Mouse (Mus musculus): Measurements from ENCODE around the gene Eif4a1.

DNA sequence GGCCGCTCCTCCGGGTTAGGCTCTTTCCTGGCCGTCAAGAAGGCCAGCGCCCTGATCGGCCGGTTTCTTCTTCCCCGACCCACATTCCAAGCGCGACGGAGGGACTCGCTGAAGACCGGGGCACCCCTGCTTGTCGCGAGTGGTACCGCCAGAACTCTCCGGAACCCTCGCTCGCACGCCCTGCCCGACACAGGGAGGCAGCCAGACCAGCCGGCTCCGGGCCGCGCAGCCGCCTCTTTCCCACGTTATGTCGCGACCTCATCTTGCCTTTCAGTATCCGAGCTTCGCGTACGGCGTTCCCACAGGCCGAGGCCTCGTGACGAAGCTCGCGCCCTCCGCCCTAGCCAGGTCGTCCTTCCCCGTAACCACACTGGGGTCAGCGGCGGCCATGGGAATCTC is 498 bp downstream of the Eif4a1 start:
- no peak for TF ChIP-seq POLR2A (IDR thresholded peaks at IDR 0.05; ENCODE audit: extremely low read depth, insufficient read depth, low read length)
- TF ChIP-seq CTCF (IDR thresholded peaks at IDR 0.05; ENCODE audit: extremely low read depth, insufficient read depth, low read length) = no peak

Data from cortical plate, adult 2 months (tissue).